Mouse (Mus musculus) thymus, postnatal 4 days (tissue): ENCODE measurements at regions not wholly inside any gene's neighbourhood (a gene's known extent, or its start where the extent isn't known, plus 50 kb on each side); places are given as distances from the start of the nearest gene placed in this dataset.
"Not testable (repeated sequence)": the region's sequence is repeated elsewhere in the genome, so short reads cannot be mapped to it uniquely, and the experiment has no call there.

ENCODE experiments used
- DNase-seq: peaks from one replicate; pipeline ENCODE4 v3.0.0; 2021

DNA sequence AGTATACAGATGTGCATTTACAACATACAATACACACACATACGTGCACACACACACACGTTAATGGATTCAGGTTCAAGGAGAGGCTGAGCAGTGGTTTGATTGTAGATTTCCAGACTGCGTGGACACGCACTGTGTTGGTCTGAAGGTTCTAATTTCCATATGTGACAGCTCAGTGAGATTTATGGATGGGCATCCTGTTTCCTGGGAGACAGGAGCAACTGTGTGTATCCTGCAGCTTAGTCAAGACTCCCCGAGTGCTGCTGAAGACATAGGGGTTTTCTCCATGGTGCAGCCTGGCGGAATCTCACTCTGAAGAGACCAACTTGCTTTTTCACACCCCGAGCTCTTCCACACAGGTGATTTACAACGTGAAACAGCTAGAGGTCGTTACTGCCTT, 119.3 kb upstream of the Foxk1 start:
- DNase-seq: no peak

DNA sequence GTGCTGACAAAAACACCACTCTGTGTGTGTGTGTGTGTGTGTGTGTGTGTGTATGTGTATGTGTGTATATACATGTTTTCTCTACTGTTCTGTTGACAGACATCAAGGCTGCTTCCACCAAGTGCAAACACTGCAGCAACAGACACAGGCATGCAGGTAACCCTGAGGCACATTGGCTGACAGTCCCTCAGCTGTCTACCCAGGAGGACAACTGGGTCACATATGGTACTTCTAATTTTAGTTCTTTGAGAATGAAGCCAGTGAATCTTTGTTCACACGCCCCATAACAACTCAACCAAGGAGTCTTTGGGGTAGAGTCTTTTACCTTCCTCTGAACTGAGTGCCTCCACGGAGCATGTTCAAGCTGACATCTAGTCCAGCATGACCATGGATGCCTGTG, 113.3 kb upstream of the Foxk1 start:
- no peak for DNase-seq

DNA sequence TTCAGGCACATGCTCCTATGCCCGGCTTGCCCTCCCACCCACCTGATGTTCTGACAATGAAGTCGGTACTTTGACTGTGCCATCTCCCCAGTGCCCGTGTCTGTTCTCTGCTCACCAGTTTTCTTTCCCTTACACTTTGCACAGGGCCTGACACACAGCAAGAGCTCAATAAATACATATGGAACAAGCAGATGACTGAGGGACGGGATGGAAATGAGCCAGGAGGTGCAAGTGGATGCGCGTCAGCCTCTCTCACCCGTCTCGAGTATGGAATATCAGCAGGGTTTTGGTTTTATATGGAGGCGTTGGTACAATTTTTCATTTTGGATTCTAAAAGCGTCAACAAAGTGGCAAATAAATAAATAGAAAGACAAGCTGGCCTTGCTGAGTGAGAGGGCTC, 109.8 kb upstream of the Foxk1 start:
- no peak for DNase-seq

DNA sequence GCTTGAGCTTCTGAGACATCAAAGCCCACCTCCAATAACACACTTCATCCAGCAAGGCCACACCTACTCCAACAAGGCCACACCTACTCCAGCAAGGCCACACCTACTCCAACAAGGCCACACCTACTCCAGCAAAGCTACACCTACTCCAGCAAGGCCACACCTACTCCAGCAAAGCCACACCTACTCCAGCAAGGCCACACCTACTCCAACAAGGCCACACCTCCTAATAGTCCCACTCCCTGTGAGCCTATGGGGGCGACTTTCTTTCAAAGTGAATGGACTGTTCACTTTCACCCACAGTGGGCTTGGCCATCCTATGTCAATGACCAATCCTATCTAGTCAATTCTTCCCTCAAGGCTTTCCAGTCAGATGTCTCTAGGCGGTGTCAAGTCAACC, 104.9 kb upstream of the Foxk1 start:
- DNase-seq: not testable (repeated sequence)

DNA sequence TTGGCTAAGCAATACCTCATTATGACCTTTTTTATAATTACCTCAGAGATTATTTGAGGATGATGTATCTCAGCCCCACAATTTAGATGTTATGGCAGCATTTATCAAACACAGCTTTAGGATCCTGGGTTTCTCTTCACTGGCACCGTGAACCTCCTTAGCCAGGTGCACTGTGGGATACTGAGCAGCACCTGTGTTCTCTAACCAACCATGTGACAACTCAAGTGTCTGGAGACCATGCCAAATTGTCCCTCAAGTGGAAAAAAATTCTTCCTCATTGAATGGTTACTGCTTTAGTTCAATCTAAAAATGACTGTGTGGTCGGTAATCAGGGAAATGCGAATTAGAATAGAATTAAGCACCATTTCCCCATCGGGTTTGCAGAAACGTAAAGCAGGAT, 101.7 kb upstream of the Foxk1 start:
- no peak for DNase-seq

DNA sequence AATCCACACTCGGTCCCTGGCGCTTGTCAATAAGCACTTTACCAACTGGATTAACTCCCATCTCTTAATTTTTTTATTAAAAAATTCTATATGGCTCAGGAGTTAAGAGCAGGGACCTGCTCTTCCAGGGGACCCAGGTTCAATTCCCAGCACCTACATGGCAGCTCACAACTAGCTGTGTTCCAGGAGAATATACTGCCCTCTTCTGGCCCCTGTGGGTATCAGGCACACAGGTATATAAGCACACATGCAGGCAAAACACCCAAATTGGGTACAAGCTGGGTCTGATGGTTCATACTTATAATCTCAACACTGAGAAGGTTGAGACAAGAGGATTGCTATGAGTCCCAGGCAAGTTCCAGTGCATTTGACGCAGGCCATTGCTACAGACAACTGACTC, 92.8 kb upstream of the Foxk1 start:
- no peak for DNase-seq

DNA sequence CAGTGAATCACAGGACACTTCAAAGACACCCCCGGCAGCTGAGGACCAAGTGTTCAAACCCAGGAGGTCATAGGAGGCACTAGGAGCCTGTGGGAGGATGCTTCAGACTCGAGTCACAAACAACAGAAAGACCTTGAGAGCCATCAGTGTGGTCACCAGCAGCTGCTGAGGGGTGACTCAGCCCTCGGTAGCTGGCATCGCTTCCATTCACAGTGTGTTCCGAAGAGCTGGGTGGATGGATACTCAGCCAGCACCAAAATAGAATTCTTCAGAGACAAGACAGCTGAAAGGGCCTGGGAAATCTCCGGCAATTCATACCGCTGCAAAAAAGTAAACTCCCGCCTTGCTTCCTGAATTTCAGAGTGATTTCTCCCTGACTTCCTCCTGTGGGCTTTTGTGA, 87.4 kb upstream of the Foxk1 start:
- DNase-seq: no peak

DNA sequence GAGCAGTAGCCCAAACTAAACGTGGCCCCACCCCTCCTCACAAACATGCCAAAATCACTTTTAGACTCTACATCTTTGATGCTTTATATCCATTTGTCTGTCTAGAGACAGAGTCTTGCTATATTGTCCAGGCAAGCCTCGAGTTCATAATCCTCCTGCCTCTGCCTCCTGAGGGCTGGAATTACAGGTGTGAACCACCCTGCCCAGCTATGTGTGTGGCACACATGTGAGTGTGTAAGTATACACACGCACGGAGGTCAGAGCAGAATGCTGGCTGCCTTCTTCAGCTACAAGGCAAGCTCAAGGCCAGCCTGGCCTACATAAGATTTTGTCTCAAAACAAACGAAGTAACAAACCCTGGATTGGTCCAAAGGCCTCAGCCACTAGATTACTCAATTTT, 86.8 kb upstream of the Foxk1 start:
- no peak for DNase-seq

DNA sequence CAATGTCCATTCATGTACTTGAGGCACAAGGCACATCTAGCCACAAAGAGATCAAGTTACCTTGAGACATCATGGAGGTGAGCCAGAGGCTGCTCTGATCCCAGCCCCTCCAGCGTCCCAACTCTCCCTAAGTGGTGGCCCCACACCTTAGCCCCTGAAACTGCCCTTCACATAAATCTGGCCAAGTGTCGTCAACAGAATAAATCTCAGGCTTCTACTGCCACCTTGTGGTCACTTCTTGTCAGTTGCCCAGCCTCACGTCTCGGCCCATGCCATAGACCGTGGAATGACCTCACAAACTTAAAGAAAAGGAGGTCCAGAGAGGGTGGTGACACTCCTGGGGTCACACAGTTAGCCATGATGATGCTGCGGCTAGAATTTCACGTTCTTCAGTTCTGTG, 82.0 kb upstream of the Foxk1 start:
- DNase-seq: peak; percentile 62

DNA sequence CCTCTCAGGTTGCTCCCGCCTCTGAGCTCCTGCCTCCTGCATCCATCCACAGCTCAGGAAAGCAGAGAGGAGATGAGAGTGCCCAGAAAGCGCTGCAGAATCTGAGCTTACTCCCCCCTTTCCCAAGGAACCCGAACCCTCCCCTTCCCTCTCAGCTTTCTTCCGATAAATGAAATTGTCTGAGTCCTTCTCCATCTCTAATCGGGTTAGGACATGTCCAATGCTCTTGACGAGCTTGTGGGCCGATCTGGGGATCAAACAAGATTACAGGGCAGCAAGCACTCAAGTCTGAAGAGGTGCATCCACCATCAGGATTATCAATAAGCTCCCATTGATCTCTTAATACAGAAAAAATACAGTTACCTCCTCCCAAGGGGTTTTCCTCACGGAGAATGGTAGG, 80.0 kb upstream of the Foxk1 start:
- DNase-seq: no peak

DNA sequence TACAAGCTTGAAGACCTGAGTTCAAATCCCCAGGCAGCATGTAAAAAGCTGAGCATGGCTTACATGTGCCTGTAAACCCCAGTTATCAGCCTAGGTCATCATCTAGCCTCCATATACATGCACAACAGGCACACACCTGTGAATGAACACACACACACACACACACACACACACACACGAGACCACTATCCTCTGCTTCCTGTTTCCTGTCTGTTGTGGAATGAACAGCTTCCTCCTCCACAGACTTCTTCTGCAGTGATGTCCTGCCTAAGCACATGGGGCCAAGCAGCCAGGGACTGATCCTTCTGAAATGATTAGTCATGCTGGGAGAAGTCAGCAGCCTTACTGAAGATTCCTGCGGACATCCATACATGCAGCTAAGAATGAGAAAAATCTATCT, 76.4 kb upstream of the Foxk1 start:
- DNase-seq: peak; percentile 13

DNA sequence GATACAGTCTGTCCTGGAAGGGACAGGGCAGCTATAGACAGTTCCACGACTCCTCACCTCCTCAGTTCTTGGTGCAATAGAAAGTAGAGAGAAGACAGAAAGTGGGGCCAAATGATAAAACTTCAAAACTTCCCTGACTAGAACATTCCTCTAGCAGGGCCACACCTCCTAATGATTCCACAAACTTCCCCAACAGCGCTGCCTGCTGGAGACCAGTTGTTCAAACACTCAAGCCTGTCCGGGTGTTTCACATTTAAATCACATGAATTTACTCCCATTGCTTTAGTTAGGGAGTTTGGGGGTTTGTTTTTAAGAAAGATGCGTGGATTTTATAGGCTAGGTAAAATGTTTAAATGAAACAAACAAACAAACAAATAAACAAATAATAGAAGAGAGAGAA, 75.7 kb upstream of the Foxk1 start:
- peak; percentile 61 for DNase-seq

DNA sequence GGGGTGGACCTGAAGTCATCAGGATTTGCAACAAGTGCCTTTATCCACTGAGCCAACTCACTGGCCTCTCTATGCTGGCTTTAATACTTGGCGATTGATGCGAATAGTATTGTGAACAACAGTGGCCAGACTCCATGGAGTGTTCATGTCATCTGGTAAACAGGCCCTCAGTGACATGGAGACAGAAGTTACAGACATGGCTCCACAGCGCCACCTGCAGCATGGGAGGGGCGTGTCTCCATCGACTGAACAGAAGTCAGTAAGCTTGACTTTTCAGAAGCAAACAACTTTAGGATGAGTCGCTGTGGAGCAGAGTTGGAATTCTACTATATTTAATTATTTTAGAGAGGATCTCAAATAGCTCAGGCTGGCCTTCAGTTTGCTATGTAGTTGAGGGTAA, 74.0 kb upstream of the Foxk1 start:
- DNase-seq: peak; percentile 76

DNA sequence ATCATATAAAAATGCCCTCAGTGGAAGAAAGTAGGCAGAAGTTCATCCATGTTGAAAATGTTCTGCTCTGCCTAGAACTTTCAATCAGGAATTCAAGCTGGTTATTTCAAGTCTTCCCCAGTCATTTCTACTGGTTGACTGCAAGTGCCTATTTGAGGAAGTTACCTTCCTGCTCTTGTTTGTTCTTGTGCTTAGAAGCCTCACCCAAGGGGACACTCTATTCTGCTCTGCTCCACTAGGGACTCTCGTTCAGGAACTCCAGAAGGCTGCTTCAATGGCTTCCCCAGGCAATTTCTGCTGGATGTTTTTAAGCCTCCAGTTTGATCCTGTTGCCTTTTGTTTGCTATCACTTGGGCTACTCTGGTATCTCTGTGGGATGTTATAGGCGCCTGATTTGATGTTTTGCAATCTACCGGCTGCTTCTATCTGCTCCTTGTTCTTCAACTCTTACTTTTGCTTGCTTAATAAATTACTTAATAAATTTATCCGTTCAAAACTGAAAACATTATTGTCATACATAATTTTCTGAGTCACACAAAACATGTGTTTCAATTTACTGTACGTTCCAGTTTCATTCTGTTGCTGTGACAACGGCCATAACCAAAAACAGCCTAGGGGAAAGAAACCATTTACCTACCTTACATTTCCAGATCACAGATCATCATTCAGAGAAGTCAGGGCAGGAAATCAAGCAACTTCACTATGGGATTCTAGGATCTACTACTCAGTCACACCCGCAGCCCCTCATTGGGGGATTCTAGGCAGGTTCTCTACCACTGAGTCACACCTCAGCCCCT, 71.4 kb upstream of the Foxk1 start:
- no peak for DNase-seq

DNA sequence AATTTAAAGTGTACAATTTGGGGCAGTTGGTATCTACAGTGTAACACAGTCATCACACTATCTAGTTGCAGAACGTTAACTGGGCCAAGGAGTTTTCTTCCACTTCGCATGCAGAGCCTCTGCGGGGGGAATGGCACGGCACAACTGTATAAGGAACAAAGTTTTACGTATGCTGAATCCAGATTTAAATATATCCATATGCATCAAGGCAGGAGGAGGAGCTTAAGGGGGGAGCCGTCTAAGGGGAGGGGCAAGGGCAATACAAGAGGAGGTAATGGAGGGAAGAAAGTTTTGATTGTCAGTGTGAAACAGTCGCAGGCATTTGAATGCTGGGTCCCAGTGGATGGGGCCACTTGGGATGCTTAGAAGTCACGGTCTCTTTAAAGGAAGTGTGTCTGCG, 68.6 kb upstream of the Foxk1 start:
- no peak for DNase-seq

DNA sequence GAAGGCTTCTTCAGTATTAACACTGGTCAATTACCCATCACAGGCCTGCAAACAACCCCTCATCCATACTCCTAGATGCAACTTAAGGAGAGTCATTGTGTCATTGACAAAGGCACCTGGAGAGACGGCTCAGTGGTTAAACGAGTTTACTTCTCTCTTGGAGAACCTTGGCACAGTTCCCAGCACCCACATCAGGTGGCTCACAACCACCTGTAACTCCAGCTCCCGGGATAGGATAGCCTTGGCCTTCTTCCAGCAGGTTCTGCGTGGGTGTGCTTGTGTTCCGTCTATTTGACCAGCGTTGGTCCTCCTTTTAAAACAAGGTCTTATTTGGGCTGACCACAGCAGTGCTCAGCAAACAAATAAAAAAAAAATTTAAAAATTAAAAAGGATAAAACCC, 63.9 kb upstream of the Foxk1 start:
- no peak for DNase-seq

DNA sequence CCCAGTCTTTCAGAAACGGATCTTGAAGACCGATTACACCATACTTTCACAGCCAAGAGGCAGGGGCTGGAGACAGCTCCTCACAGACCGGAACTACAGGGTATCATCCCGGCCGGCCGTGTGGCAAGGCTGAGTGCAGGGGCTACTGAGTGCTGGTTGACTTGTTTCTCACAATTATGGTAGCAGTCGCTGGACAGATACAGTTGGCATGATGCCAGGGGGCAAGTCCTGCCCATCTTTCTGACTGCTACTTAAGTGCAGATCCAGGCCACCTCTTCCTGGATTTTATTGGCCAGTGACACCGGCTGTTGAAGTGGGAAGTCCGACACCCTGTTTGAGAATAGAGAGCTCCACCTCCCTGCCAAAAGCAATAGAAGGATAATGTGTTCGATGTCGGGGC, 63.2 kb upstream of the Foxk1 start:
- DNase-seq: no peak

DNA sequence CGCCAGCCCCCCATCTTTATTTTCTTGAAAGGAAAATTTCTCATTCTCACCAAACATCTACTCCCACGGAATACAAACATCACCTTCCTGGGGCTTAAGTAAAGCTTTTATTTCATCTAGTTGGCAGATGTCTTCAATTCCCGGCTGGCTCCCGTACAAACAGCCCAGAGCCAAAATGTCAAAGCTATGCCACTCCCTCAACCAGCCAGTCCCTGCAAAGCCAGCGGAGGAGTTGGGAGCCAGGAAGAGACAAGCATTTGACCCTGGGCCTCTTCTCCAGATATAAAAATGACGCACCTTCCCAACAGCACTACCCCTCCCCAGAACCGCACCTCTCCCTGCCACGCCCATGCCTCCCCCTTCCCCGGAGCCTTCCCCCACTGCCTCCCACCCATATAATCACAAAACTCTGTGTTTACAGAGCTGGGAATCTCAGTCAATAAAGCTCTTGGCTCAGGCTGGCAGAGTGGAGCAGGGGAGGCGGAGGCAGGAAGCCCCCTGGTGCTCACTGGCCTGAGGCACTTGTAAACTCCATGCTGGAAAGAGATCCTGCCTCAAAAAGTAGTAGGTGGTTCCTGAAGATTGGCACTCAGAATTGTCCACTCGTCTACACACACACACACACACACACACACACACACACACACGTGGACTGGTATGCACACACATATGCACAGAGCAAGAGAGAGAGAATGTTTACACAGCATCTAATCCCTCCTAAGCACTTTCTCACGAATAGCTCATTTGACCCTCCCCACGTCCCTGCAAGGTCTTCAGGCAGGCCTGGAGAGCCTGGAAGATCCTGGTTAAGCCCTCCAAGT, 60.9 kb upstream of the Foxk1 start:
- DNase-seq: no peak

DNA sequence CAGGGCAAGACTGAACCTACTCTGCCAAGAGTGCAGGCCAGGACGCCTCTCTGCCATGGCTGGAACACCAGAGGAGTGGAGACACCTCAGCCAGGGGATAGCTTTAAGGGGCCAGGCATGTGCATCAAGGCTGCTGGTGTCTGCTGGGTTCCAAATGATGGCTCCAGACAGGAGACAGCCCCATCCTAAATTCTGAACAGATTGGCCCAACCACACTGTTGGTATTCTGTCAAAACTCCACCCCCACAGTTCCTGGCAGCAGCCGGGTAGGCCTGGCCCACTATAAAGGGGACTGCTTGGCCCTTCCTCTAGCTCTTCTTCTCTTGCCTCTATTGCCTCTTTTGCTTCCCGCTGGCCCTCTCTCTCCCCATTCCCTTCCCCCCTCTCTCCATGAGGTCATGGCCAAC, 60.3 kb upstream of the Foxk1 start:
- DNase-seq: no peak

DNA sequence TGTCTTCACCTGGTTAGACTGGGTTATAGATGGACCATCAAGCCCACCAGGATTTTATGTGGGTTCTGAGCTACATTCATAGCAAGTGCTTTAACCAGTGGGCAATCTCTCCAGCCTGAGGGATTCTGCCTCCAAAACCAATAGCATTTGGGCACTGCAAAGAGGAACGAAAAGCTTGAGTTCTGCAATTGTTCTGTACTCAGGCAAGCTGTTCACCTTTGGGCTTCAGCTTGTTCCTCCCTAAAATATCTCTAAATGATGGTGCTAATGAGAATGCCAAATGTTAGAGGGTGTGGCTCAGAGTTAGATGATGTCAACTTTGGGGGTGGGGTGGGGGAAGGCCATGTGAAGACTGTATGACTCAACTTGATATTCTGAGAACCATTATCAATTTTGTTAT, 54.8 kb upstream of the Foxk1 start:
- no peak for DNase-seq

DNA sequence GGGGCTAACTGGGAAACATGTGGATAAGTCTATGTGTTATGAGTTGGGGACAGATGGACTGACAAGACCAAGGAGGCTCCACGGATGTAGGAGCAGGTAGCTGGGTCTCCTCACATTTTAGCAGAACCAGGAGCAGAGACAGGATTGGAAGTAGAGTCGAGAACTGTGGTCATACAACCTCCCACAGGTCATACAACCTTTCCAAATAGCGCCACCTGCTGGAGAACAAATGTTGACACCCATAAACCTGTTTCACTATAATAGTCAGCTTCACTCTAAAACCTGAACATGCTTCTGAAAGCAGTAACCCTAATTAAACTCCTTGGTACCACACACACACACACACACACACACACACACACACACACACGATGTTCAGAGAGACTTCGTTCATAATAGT, 50.7 kb upstream of the Foxk1 start:
- DNase-seq: peak; percentile 56
